Mouse (Mus musculus): ENCODE data around the gene Prkch.

DNA sequence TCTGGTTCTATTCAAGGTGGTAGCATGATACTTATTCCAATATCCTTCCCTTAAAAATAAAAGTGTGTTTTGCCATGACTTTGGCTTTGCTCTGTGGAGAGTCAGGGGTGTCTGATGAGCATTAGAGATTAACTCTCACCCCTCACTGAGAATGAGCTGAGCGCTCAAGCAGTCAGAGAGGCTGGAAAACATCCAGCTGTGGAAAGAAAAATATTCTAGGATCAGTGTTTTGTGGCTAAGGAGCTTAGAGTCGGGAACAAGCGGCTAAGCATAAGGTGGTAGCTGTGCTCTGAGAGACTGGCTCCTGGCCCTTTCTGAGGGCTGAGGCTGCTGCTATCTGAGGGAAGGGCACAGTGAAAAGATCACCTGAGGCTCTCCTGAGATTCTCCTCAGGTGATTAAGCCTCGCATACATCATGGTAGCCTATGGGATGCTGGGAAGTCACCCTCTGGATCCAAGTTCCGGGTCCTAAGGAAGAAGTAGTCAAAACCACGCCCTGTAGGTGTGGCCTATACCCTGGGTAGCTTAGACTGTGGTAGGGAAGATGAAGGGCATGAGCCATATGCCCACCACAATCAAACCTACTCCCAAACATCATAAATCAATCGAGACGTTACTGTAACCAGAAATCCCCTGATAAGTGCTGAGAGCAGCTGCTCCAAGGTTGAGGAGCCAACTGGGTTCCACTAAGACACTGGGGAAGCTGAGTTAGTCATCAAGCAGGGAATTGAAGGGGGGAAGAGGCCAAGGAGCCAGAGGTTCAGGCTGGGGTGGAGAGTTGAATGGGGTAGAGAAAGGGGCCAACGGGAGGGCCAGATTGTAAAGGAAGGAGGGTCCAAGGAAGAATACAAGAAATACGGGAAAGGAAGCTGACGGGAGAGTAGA lies 228.7 kb downstream of the Prkch start:
- TF ChIP-seq POLR2A (IDR thresholded peaks at IDR 0.05; ENCODE audit: insufficient read depth, low read depth, low read length), result no peak
- TF ChIP-seq CTCF (IDR thresholded peaks at IDR 0.05; ENCODE audit: insufficient read depth, low read depth, low read length), result no peak
